Mouse (Mus musculus) MEL (cell line): ENCODE data around the gene Ano5. TPM values are rescaled to one million over a fixed set of nuclear protein-coding genes. Genes with fewer than 3 reads are reported as not detected.

ENCODE experiments used
- DNase-seq: peaks from one replicate; pipeline ENCODE4 v3.0.0; 2011; ENCODE audit warnings: low read depth, low spot score
- H3K27ac ChIP-seq: 2 replicates; pipeline ENCODE4 v1.5.1; 2012; ENCODE audit warnings: low read depth, mild to moderate bottlenecking, control low read depth, low read length, moderate library complexity; ENCODE audit not compliant: control insufficient read depth
- H3K27me3 ChIP-seq, 2 experiments: fragments of 150-350 bp in 1 of 2; sonication (generic) in 1 of 2; 2 replicates each; pipeline ENCODE4 v1.6.1; 2012; ENCODE audit warnings: low read length in 2 of 2, mild to moderate bottlenecking in 2 of 2, improper control_type of control experiment in 1 of 2, moderate library complexity in 1 of 2; ENCODE audit not compliant: insufficient read depth in 2 of 2, control insufficient read depth in 1 of 2
- H3K36me3 ChIP-seq, 2 experiments: 2 replicates each; pipeline ENCODE4 v1.6.1; 2012 to 2014; ENCODE audit warnings: low read length in 2 of 2, improper control_type of control experiment in 1 of 2, inconsistent platforms in 1 of 2, mild to moderate bottlenecking in 1 of 2; ENCODE audit not compliant: insufficient read depth in 2 of 2, control insufficient read depth in 1 of 2
- H3K4me1 ChIP-seq, 2 experiments: fragments of 150-350 bp in 1 of 2; sonication (generic) in 1 of 2; 2 replicates each; pipeline ENCODE4 v1.6.1; 2012; ENCODE audit warnings: low read length in 2 of 2, improper control_type of control experiment in 1 of 2, mild to moderate bottlenecking in 1 of 2; ENCODE audit not compliant: insufficient read depth in 2 of 2, control insufficient read depth in 1 of 2
- H3K4me3 ChIP-seq, 2 experiments: fragments of 150-350 bp in 1 of 2; sonication (generic) in 1 of 2; 2 replicates each; pipeline ENCODE4 v1.5.1; 2012; ENCODE audit warnings: low read depth in 2 of 2, low read length in 2 of 2, mild to moderate bottlenecking in 2 of 2, moderate library complexity in 2 of 2, control low read depth in 1 of 2, improper control_type of control experiment in 1 of 2; ENCODE audit not compliant: control insufficient read depth in 1 of 2, insufficient read depth in 1 of 2
- H3K79me2 ChIP-seq: 2 replicates; pipeline ENCODE4 v1.6.1; 2012; ENCODE audit warnings: mild to moderate bottlenecking, low read length, moderate library complexity; ENCODE audit not compliant: control insufficient read depth, poor library complexity, insufficient read depth
- H3K9ac ChIP-seq: 2 replicates; pipeline ENCODE4 v1.6.1; 2012; ENCODE audit warnings: low read depth, mild to moderate bottlenecking, control low read depth, low read length, moderate library complexity; ENCODE audit not compliant: control insufficient read depth, poor library complexity, severe bottlenecking
- H3K9me3 ChIP-seq: fragments of 150-350 bp; sonication (generic); replicated peaks from 2 replicates; pipeline ENCODE4 v1.6.1; 2012; ENCODE audit warnings: mild to moderate bottlenecking, low read length, improper control_type of control experiment, moderate library complexity; ENCODE audit not compliant: insufficient read depth
- CHD1 ChIP-seq: IDR thresholded peaks from 2 replicates; pipeline ENCODE4 v1.6.1; 2012; ENCODE audit warnings: low read depth, mild to moderate bottlenecking, inconsistent platforms, low read length, improper control_type of control experiment
- CHD2 ChIP-seq: IDR thresholded peaks from 2 replicates; pipeline ENCODE4 v1.6.1; 2011; ENCODE audit warnings: low read length, improper control_type of control experiment
- E2F4 ChIP-seq: IDR thresholded peaks from 2 replicates; pipeline ENCODE4 v1.6.1; 2011; ENCODE audit warnings: low read depth, low read length, improper control_type of control experiment, borderline replicate concordance
- EP300 ChIP-seq, 2 experiments: IDR thresholded peaks; 2 replicates each; pipeline ENCODE4 v1.6.1; 2011; ENCODE audit warnings: improper control_type of control experiment in 2 of 2, low read length in 2 of 2, low read depth in 1 of 2, mild to moderate bottlenecking in 1 of 2
- ETS1 ChIP-seq: IDR thresholded peaks from 2 replicates; pipeline ENCODE4 v1.6.1; 2012; ENCODE audit warnings: low read depth, mild to moderate bottlenecking, inconsistent platforms, low read length, improper control_type of control experiment, moderate library complexity
- GATA1 ChIP-seq: IDR thresholded peaks from 2 replicates; pipeline ENCODE4 v1.6.1; 2011; ENCODE audit warnings: low read depth, low read length, improper control_type of control experiment
- KAT2A ChIP-seq: conservative IDR thresholded peaks from 2 replicates; pipeline ENCODE4 v1.6.1; 2012; ENCODE audit warnings: low read depth, low read length, improper control_type of control experiment, inconsistent platforms
- MAFK ChIP-seq: IDR thresholded peaks from 2 replicates; pipeline ENCODE4 v1.6.1; 2011; ENCODE audit warnings: low read depth, mild to moderate bottlenecking, low read length, improper control_type of control experiment, borderline replicate concordance
- MAZ ChIP-seq: IDR thresholded peaks from 2 replicates; pipeline ENCODE4 v1.6.1; 2012; ENCODE audit warnings: low read depth, mild to moderate bottlenecking, inconsistent platforms, low read length, improper control_type of control experiment
- MEF2A ChIP-seq: IDR thresholded peaks from 2 replicates; pipeline ENCODE4 v1.6.1; 2014; ENCODE audit warnings: low read depth, mild to moderate bottlenecking, inconsistent platforms, low read length, improper control_type of control experiment; ENCODE audit not compliant: poor library complexity, insufficient replicate concordance, severe bottlenecking; ENCODE audit errors: extremely low read depth
- MYB ChIP-seq: IDR thresholded peaks from 2 replicates; pipeline ENCODE4 v1.6.1; 2011; ENCODE audit warnings: mild to moderate bottlenecking, low read depth, low read length, improper control_type of control experiment
- MYC ChIP-seq: IDR thresholded peaks from 2 replicates; pipeline ENCODE4 v1.6.1; 2011; ENCODE audit warnings: low read depth, mild to moderate bottlenecking, low read length, improper control_type of control experiment, moderate library complexity
- NELFE ChIP-seq: IDR thresholded peaks from 2 replicates; pipeline ENCODE4 v1.6.1; 2011; ENCODE audit warnings: low read depth, low read length, improper control_type of control experiment
- NRF1 ChIP-seq: IDR thresholded peaks from 2 replicates; pipeline ENCODE4 v1.6.1; 2014; ENCODE audit warnings: low read depth, mild to moderate bottlenecking, inconsistent platforms, low read length, improper control_type of control experiment, moderate library complexity; ENCODE audit not compliant: poor library complexity, insufficient read depth, severe bottlenecking
- RCOR1 ChIP-seq: IDR thresholded peaks from 2 replicates; pipeline ENCODE4 v1.6.1; 2012; ENCODE audit warnings: low read depth, mild to moderate bottlenecking, inconsistent platforms, low read length, improper control_type of control experiment
- SIN3A ChIP-seq: IDR thresholded peaks from 2 replicates; pipeline ENCODE4 v1.6.1; 2012; ENCODE audit warnings: low read length, improper control_type of control experiment, inconsistent platforms
- SMC3 ChIP-seq: IDR thresholded peaks from 2 replicates; pipeline ENCODE4 v1.6.1; 2011; ENCODE audit warnings: low read depth, low read length, improper control_type of control experiment
- TBP ChIP-seq: IDR thresholded peaks from 2 replicates; pipeline ENCODE4 v1.8.0; 2011; ENCODE audit warnings: low read depth, low read length, improper control_type of control experiment
- UBTF ChIP-seq: IDR thresholded peaks from 2 replicates; pipeline ENCODE4 v1.6.1; 2012; ENCODE audit warnings: low read depth, mild to moderate bottlenecking, inconsistent platforms, low read length, improper control_type of control experiment, moderate library complexity, borderline replicate concordance; ENCODE audit not compliant: insufficient read depth
- ZKSCAN1 ChIP-seq: IDR thresholded peaks from 2 replicates; pipeline ENCODE4 v1.6.1; 2012; ENCODE audit warnings: low read depth, mild to moderate bottlenecking, inconsistent platforms, low read length, improper control_type of control experiment, moderate library complexity
- ZMIZ1 ChIP-seq: IDR thresholded peaks from 2 replicates; pipeline ENCODE4 v1.6.1; 2012; ENCODE audit warnings: low read depth, mild to moderate bottlenecking, inconsistent platforms, low read length, improper control_type of control experiment, moderate library complexity
- polyA plus RNA-seq, 2 experiments: library from polyadenylated mRNA; stranded (reverse) in 1 of 2; unstranded in 1 of 2; fragments of >175 nt in 1 of 2; fragments of >200 nt in 1 of 2; gene quantifications; 2 replicates each; pipeline versions ENCODE4 v1.2.1 to v1.2.4; 2012; ENCODE audit warnings: low replicate concordance in 2 of 2, low read depth in 1 of 2; ENCODE audit not compliant: insufficient read length in 2 of 2, insufficient read depth in 1 of 2, missing spikeins in 1 of 2
- total RNA-seq: library from RNA; depleted of rRNA; stranded (reverse); fragments of 300-350 nt; gene quantifications from 2 replicates; pipeline ENCODE4 v1.2.3, GENCODE M21; 2012

Ano5 gene
- total and polyA plus RNA-seq, 3 experiments: not detected

- H3K27ac ChIP-seq: no peak overlapping the region
- H3K27me3 ChIP-seq: no peaks in the 10 kb centered on the region
Observed at GRCm38 (mm10) chr7:51625591-51626255, 114.9 kb downstream of the Ano5 start.

GRCm38 (mm10) chr7:51626451-51627000 is 115.7 kb downstream of the Ano5 start:
- no peaks in the 10 kb centered on the region for H3K4me1 ChIP-seq
- no peaks in the 10 kb centered on the region for H3K79me2 ChIP-seq
- no peaks in the 10 kb centered on the region for H3K36me3 ChIP-seq
- H3K9ac ChIP-seq: no peak overlapping the region
- no peaks in the 10 kb centered on the region for H3K27me3 ChIP-seq
- no peak for DNase-seq
- no peaks in the 10 kb centered on the region for H3K9me3 ChIP-seq
- H3K4me3 ChIP-seq: no peak overlapping the region
- TF ChIP-seq MEF2A (no peak), RCOR1 (no peak), ZKSCAN1 (no peak), MAFK (no peak), NRF1 (no peak), SMC3 (no peak), CHD2 (no peak), E2F4 (no peak), MYB (no peak), UBTF (no peak), CHD1 (no peak), KAT2A (no peak), ZMIZ1 (no peak), EP300 (IDR thresholded peaks at IDR 0.05; ENCODE audit: low read depth in 1 of 2, low read length in 2 of 2) (no peak), GATA1 (no peak), ETS1 (no peak)
- H3K27ac ChIP-seq: no peak overlapping the region

More at GRCm38 (mm10) chr7:51625591-51626255, 114.9 kb downstream of the Ano5 start:
- no peaks in the 10 kb centered on the region for H3K36me3 ChIP-seq
- no peaks in the 10 kb centered on the region for H3K9me3 ChIP-seq
- H3K4me1 ChIP-seq: no peaks in the 10 kb centered on the region
- H3K9ac ChIP-seq: no peak overlapping the region
- no peak for DNase-seq
- no peaks in the 10 kb centered on the region for H3K79me2 ChIP-seq
- H3K4me3 ChIP-seq: no peak overlapping the region
- TF ChIP-seq SIN3A: no peak
- no peak for TF ChIP-seq CHD1
- no peak for TF ChIP-seq TBP
- no peak for TF ChIP-seq MEF2A
- TF ChIP-seq E2F4: no peak
- TF ChIP-seq NELFE: no peak
- TF ChIP-seq MYB: no peak
- no peak for TF ChIP-seq MYC
- TF ChIP-seq MAZ: no peak
